Mouse (Mus musculus) midbrain, embryonic 16.5 days (tissue): ENCODE measurements around the gene Btbd16. TPM values are rescaled to one million over a fixed set of nuclear protein-coding genes. Genes with fewer than 3 reads are reported as not detected.

Source experiments
- ATAC-seq: fragments of 200-750 bp; cut with Nextera tagmentation; 2 replicates; pipeline ENCODE4 v1.8.0; 2017; ENCODE audit warnings: moderate TSS enrichment
- H3K27ac ChIP-seq: fragments of 300-500 bp; sonication (generic); 2 replicates; pipeline ENCODE4 v1.5.1; 2014; ENCODE audit warnings: mild to moderate bottlenecking, low read length, mixed read lengths
- H3K27me3 ChIP-seq: fragments of 300-500 bp; sonication (generic); 2 replicates; pipeline ENCODE4 v1.6.1; 2014; ENCODE audit warnings: low read depth, low read length, mixed read lengths; ENCODE audit not compliant: control insufficient read depth, insufficient read depth
- H3K36me3 ChIP-seq: fragments of 300-500 bp; sonication (generic); 2 replicates; pipeline ENCODE4 v1.6.1; 2014; ENCODE audit warnings: mild to moderate bottlenecking, low read length, moderate library complexity, mixed read lengths; ENCODE audit not compliant: control insufficient read depth, insufficient read depth
- H3K4me1 ChIP-seq: fragments of 300-500 bp; sonication (generic); 2 replicates; pipeline ENCODE4 v1.6.1; 2014; ENCODE audit warnings: mild to moderate bottlenecking, low read length, mixed read lengths; ENCODE audit not compliant: control insufficient read depth, insufficient read depth
- H3K4me2 ChIP-seq: fragments of 300-500 bp; sonication (generic); 2 replicates; pipeline ENCODE4 v1.6.1; 2014; ENCODE audit warnings: mild to moderate bottlenecking, low read length, mixed read lengths
- H3K4me3 ChIP-seq: fragments of 300-500 bp; sonication (generic); 2 replicates; pipeline ENCODE4 v1.5.1; 2014; ENCODE audit warnings: low read depth, mild to moderate bottlenecking, low read length, moderate library complexity, mixed read lengths
- H3K9ac ChIP-seq: fragments of 300-500 bp; sonication (generic); 2 replicates; pipeline ENCODE4 v1.6.1; 2014; ENCODE audit warnings: low read depth, low read length, mixed read lengths
- H3K9me3 ChIP-seq: fragments of 300-500 bp; sonication (generic); replicated peaks from 2 replicates; pipeline ENCODE4 v1.6.1; 2014; ENCODE audit warnings: mild to moderate bottlenecking, low read length, mixed read lengths; ENCODE audit not compliant: control insufficient read depth, poor library complexity, severe bottlenecking
- WGBS: fragments of 180-500 bp; shearing (Covaris S2); extraction: QIAGEN DNeasy Blood & Tissue Kit; methylation state at CpG from one replicate; pipeline ENCODE4 v1.1.7; 2014; 5-methylcytosine and 5-hydroxymethylcytosine counted together
- polyA plus RNA-seq: library from polyadenylated mRNA; unstranded; fragments of >200 nt; fragmentation: Nextera tagmentation; extraction: Ambion mirVana; gene quantifications from 2 replicates; pipeline ENCODE4 v1.2.1, GENCODE M21; 2015

Btbd16 gene
- polyA plus RNA-seq, 1 experiment from 2014 or later, result not detected

GRCm38 (mm10) chr7:130764160-130764559 lies 9.7 kb upstream of the Btbd16 start:
- peaks cover 23% of the 10 kb centered on the region for H3K36me3 ChIP-seq
- H3K27me3 ChIP-seq, result no peaks in the 10 kb centered on the region
- H3K4me3 ChIP-seq, result no peak overlapping the region
- H3K4me2 ChIP-seq, result no peak overlapping the region
- H3K27ac ChIP-seq, result no peak overlapping the region
- H3K4me1 ChIP-seq, result peaks cover 2% of the 10 kb centered on the region; the same call in 1 of the 2 replicates
- ATAC-seq, result no peak
- no peaks in the 10 kb centered on the region for H3K9me3 ChIP-seq
- 95% methylated on average over 17 of the region's 17 CpGs for WGBS
- H3K9ac ChIP-seq, result no peak overlapping the region

DNA sequence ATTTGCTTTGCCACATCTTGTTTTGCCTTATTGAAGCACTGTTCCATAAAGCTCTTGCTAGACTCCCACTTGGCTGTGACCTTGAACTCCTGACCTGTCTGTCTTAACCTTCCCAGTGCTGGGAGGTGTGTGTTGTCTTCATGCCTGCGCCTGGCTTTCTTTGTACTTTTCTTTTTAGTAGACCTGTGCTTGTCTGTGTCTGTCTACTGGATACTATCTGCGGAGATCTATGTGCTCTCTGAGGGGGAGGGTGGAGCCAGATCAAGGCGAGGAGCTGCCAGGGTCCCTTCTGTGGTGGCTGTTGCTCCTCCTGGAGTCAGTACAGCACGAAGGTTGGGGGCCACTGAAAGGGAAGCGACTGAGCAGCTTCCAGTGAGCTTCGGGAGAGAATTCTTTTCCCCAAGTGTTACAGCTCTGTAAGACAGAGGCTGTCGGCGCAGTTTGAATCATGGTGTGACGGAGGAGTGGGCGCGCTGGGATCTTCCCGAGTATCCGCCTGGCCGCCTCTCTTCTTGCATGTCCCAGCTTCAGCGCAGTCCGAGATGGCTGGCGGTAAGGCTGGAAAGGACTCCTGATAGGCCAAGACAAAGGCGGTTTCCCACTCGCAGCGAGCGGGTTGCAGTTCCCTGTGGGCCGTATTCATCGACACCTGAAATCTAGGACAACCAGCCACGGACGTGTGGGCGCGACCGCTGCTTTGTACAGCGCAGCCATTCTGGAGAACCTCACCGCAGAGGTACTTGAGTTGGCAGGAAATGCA lies 7.3 kb upstream of the Btbd16 start:
- H3K4me1 ChIP-seq, result peaks cover 2% of the 10 kb centered on the region; the same call in 1 of the 2 replicates
- no peak overlapping the region for H3K4me2 ChIP-seq
- WGBS, result 79% methylated on average over 30 of the region's 30 CpGs
- no peak for ATAC-seq
- no peak overlapping the region for H3K27ac ChIP-seq
- H3K36me3 ChIP-seq, result peaks cover 13% of the 10 kb centered on the region
- no peak overlapping the region for H3K9ac ChIP-seq
- H3K4me3 ChIP-seq, result no peak overlapping the region
- H3K27me3 ChIP-seq, result no peaks in the 10 kb centered on the region
- H3K9me3 ChIP-seq, result no peaks in the 10 kb centered on the region

GRCm38 (mm10) chr7:130768151-130768550 lies 5.7 kb upstream of the Btbd16 start:
- no peaks in the 10 kb centered on the region for H3K27me3 ChIP-seq
- H3K9me3 ChIP-seq, result no peaks in the 10 kb centered on the region
- peaks cover 13% of the 10 kb centered on the region for H3K36me3 ChIP-seq
- no peak overlapping the region for H3K27ac ChIP-seq
- no peak overlapping the region for H3K4me2 ChIP-seq
- ATAC-seq, result no peak
- H3K9ac ChIP-seq, result no peak overlapping the region
- H3K4me3 ChIP-seq, result no peak overlapping the region
- WGBS, result 85% methylated on average over 4 of the region's 4 CpGs
- H3K4me1 ChIP-seq, result no peaks in the 10 kb centered on the region

DNA sequence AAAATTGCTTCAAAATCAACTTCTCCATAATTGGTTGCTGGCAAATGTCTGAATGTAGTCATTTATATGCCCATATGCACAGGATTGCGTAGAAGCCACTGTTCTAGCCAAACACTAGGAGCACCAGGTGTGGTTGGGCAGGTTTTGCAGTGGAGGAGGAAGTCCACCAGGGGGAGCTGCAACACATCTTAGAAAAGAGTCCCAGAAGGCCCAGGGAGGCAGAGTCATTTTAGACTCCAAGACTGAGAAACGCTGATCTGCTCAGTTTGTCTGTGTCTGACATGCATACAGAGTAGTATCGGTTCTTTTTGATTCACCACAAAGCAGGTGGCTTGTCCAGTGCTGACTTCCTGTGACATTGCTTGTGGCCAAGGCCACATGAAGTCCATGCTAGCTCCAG lies 3.2 kb upstream of the Btbd16 start:
- ATAC-seq, result 0 out of 2 replicates have a peak, but pooled peaks have one; percentile 60
- Histone ChIP-seq H3K4me2 (no peak overlapping the region), H3K27ac (no peak overlapping the region), H3K9me3 (no peaks in the 10 kb centered on the region), H3K4me1 (no peaks in the 10 kb centered on the region), H3K9ac (no peak overlapping the region), H3K36me3 (peaks cover 2% of the 10 kb centered on the region; the same call in 1 of the 2 replicates), H3K27me3 (no peaks in the 10 kb centered on the region), H3K4me3 (no peak overlapping the region)
- WGBS, result 28% methylated on average over 3 of the region's 3 CpGs

DNA sequence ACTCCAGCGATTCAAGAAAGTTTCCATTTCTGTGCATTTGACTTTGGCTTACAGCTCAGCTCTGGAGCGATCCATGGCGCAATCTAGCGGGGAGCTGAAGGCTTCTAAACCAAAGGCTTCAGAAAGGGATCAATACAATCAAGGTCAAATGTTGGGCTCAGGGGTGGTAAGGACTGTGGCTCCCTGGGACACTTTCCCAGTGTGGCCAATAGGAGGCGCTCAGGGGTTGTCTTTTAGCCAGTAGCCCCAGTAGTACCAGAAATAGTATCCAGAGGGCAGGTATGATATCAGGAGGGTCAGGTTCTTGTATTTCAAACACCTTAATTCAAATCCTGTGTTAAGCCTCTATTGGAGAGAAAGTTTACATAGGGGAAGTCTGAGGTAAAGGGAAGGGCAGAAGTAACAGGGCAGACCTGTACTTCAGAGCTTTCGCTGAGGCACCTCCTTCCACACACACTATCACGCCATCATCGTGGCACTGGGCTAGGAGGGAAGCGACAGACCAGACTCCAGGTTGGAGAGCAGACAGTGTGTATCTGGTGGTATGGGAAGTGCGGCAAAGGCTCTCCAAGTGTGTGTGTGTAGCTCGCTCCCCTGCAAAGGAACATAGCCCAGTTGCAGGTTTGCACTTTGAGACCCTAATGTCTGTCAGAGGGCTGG lies 568 bp upstream of the Btbd16 start:
- ATAC-seq, result no peak
- no peak overlapping the region for H3K4me3 ChIP-seq
- H3K27me3 ChIP-seq, result no peaks in the 10 kb centered on the region
- H3K36me3 ChIP-seq, result no peaks in the 10 kb centered on the region
- H3K27ac ChIP-seq, result no peak overlapping the region
- no peaks in the 10 kb centered on the region for H3K9me3 ChIP-seq
- no peaks in the 10 kb centered on the region for H3K4me1 ChIP-seq
- H3K4me2 ChIP-seq, result no peak overlapping the region
- H3K9ac ChIP-seq, result no peak overlapping the region
- 73% methylated on average over 11 of the region's 11 CpGs for WGBS

GRCm38 (mm10) chr7:130780866-130781419 lies 7.1 kb downstream of the Btbd16 start:
- no peaks in the 10 kb centered on the region for H3K4me1 ChIP-seq
- H3K9ac ChIP-seq, result no peak overlapping the region
- H3K27me3 ChIP-seq, result no peaks in the 10 kb centered on the region
- H3K27ac ChIP-seq, result no peak overlapping the region
- 82% methylated on average over 5 of the region's 5 CpGs for WGBS
- no peaks in the 10 kb centered on the region for H3K9me3 ChIP-seq
- no peak overlapping the region for H3K4me3 ChIP-seq
- ATAC-seq, result no peak
- no peak overlapping the region for H3K4me2 ChIP-seq
- no peaks in the 10 kb centered on the region for H3K36me3 ChIP-seq

DNA sequence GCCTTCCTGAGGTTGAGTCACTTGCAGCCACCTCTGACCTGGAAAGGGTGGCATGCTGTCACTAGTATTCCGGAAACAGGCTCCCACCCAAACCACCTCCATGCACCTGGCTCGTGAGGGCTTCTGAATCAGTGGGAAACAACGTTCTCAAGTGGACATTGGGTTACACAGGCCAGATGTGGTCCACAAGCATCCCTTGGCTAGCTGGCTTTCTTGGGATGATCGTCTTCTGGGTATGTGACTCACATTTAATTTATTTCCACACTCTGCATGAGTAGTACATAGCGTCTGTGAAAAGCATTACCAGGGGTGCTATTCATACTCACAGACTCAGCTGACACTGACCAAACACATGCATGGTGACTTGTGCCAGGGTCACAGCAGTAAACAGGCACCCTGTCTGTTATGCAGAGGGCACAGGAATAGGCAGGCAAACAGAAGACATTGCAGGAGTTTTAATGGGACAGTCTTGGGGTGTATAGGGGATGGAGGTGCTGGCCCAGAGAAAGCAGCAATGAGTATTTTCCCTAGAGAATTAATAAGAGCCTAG lies 8.7 kb downstream of the Btbd16 start:
- Histone ChIP-seq H3K36me3 (no peaks in the 10 kb centered on the region), H3K27me3 (no peaks in the 10 kb centered on the region), H3K4me3 (no peak overlapping the region), H3K4me2 (no peak overlapping the region), H3K4me1 (no peaks in the 10 kb centered on the region), H3K9me3 (no peaks in the 10 kb centered on the region), H3K9ac (no peak overlapping the region), H3K27ac (no peak overlapping the region)
- WGBS, result 86% methylated on average over 5 of the region's 5 CpGs
- ATAC-seq, result no peak

GRCm38 (mm10) chr7:130785923-130786575 lies 12.2 kb downstream of the Btbd16 start:
- WGBS, result 81% methylated on average over 12 of the region's 12 CpGs
- Histone ChIP-seq H3K4me3 (no peak overlapping the region), H3K9ac (no peak overlapping the region), H3K36me3 (no peaks in the 10 kb centered on the region), H3K27me3 (no peaks in the 10 kb centered on the region), H3K27ac (no peak overlapping the region), H3K4me2 (no peak overlapping the region), H3K4me1 (no peaks in the 10 kb centered on the region), H3K9me3 (no peaks in the 10 kb centered on the region)
- no peak for ATAC-seq
